Mouse (Mus musculus): ENCODE measurements around the gene Notch1. TPM values are rescaled to one million over a fixed set of nuclear protein-coding genes. Genes with fewer than 3 reads are reported as not detected.

Notch1 gene
- polyA plus RNA-seq, 1 experiment from 2014 or later, result 11.3 TPM

- Histone ChIP-seq H3K4me2 (replicated peaks) (no peak overlapping the region), H3K36me3 (peaks cover 48% of the 10 kb centered on the region), H3K27me3 (replicated peaks) (no peaks in the 10 kb centered on the region), H3K9me3 (no peaks in the 10 kb centered on the region), H3K4me1 (replicated peaks) (no peaks in the 10 kb centered on the region), H3K27ac (no peak overlapping the region), H3K4me3 (replicated peaks) (no peak overlapping the region), H3K9ac (no peak overlapping the region)
- no peak for ATAC-seq
- WGBS, result 87% methylated on average over 7 of the region's 7 CpGs
Observed at GRCm38 (mm10) chr2:26434791-26435572, 81.5 kb downstream of the Notch1 start.

- no peaks in the 10 kb centered on the region for H3K9me3 ChIP-seq
- no peak overlapping the region for H3K9ac ChIP-seq
- no peak overlapping the region for H3K4me3 ChIP-seq (replicated peaks)
- H3K4me2 ChIP-seq (replicated peaks), result no peak overlapping the region
- no peaks in the 10 kb centered on the region for H3K27me3 ChIP-seq (replicated peaks)
- no peak for ATAC-seq
- H3K4me1 ChIP-seq (replicated peaks), result no peaks in the 10 kb centered on the region
- WGBS, result 95% methylated on average over 5 of the region's 5 CpGs
- H3K36me3 ChIP-seq, result peaks cover 60% of the 10 kb centered on the region
- no peak overlapping the region for H3K27ac ChIP-seq
Observed at GRCm38 (mm10) chr2:26429851-26430250, 86.6 kb downstream of the Notch1 start.

- 90% methylated on average over 2 of the region's 2 CpGs for WGBS
- Histone ChIP-seq H3K4me3 (replicated peaks) (no peak overlapping the region), H3K36me3 (peaks cover 74% of the 10 kb centered on the region)
Observed at GRCm38 (mm10) chr2:26424541-26424940, 91.9 kb downstream of the Notch1 start.

GRCm38 (mm10) chr2:26423086-26423485 is 93.4 kb downstream of the Notch1 start:
- Histone ChIP-seq H3K4me1 (replicated peaks) (no peaks in the 10 kb centered on the region), H3K4me3 (replicated peaks) (no peak overlapping the region), H3K27me3 (replicated peaks) (no peaks in the 10 kb centered on the region), H3K36me3 (peaks cover 64% of the 10 kb centered on the region), H3K4me2 (replicated peaks) (no peak overlapping the region), H3K27ac (no peak overlapping the region), H3K9me3 (no peaks in the 10 kb centered on the region), H3K9ac (no peak overlapping the region)
- ATAC-seq, result peak; percentile 61; the same call in 1 of the 2 replicates
- 71% methylated on average over 1 of the region's 1 CpGs for WGBS

More at GRCm38 (mm10) chr2:26424541-26424940, 91.9 kb downstream of the Notch1 start:
- Histone ChIP-seq H3K4me2 (replicated peaks) (no peak overlapping the region), H3K27me3 (replicated peaks) (no peaks in the 10 kb centered on the region), H3K9ac (no peak overlapping the region), H3K4me1 (replicated peaks) (no peaks in the 10 kb centered on the region), H3K9me3 (no peaks in the 10 kb centered on the region), H3K27ac (no peak overlapping the region)
- ATAC-seq, result no peak

GRCm38 (mm10) chr2:26421969-26422368 is 94.5 kb downstream of the Notch1 start:
- H3K36me3 ChIP-seq, result peaks cover 63% of the 10 kb centered on the region
- no peak overlapping the region for H3K4me3 ChIP-seq (replicated peaks)
- WGBS, result 96% methylated on average over 2 of the region's 2 CpGs
- no peak overlapping the region for H3K4me2 ChIP-seq (replicated peaks)
- no peak overlapping the region for H3K9ac ChIP-seq
- no peak overlapping the region for H3K27ac ChIP-seq
- no peaks in the 10 kb centered on the region for H3K27me3 ChIP-seq (replicated peaks)
- ATAC-seq, result no peak
- no peaks in the 10 kb centered on the region for H3K9me3 ChIP-seq
- no peaks in the 10 kb centered on the region for H3K4me1 ChIP-seq (replicated peaks)

GRCm38 (mm10) chr2:26418120-26418519 is 98.3 kb downstream of the Notch1 start:
- H3K4me1 ChIP-seq (replicated peaks), result no peaks in the 10 kb centered on the region
- H3K4me3 ChIP-seq (replicated peaks), result no peak overlapping the region
- H3K9ac ChIP-seq, result no peak overlapping the region
- H3K36me3 ChIP-seq, result peaks cover 56% of the 10 kb centered on the region
- no peaks in the 10 kb centered on the region for H3K9me3 ChIP-seq
- 84% methylated on average over 1 of the region's 1 CpGs for WGBS
- no peak overlapping the region for H3K27ac ChIP-seq
- no peak for ATAC-seq
- H3K4me2 ChIP-seq (replicated peaks), result no peak overlapping the region
- H3K27me3 ChIP-seq (replicated peaks), result no peaks in the 10 kb centered on the region

GRCm38 (mm10) chr2:26417066-26417465 is 99.4 kb downstream of the Notch1 start:
- no peak for ATAC-seq
- Histone ChIP-seq H3K4me2 (replicated peaks) (no peak overlapping the region), H3K4me1 (replicated peaks) (no peaks in the 10 kb centered on the region), H3K4me3 (replicated peaks) (no peak overlapping the region), H3K36me3 (peaks cover 56% of the 10 kb centered on the region), H3K9me3 (no peaks in the 10 kb centered on the region), H3K27me3 (replicated peaks) (no peaks in the 10 kb centered on the region), H3K27ac (no peak overlapping the region), H3K9ac (no peak overlapping the region)

- Histone ChIP-seq H3K27ac (no peak overlapping the region), H3K9ac (no peak overlapping the region), H3K36me3 (peaks cover 37% of the 10 kb centered on the region), H3K4me2 (replicated peaks) (no peak overlapping the region), H3K27me3 (replicated peaks) (no peaks in the 10 kb centered on the region), H3K4me3 (replicated peaks) (no peak overlapping the region), H3K4me1 (replicated peaks) (peaks cover 25% of the 10 kb centered on the region), H3K9me3 (no peaks in the 10 kb centered on the region)
- no peak for ATAC-seq
- 71% methylated on average over 5 of the region's 5 CpGs for WGBS
Observed at GRCm38 (mm10) chr2:26410931-26411411, 105.5 kb downstream of the Notch1 start.

- WGBS, result 71% methylated on average over 5 of the region's 5 CpGs
- peaks cover 30% of the 10 kb centered on the region for H3K36me3 ChIP-seq
- no peak for ATAC-seq
Observed at GRCm38 (mm10) chr2:26410091-26410490, 106.4 kb downstream of the Notch1 start.

GRCm38 (mm10) chr2:26409362-26409761 is 107.1 kb downstream of the Notch1 start:
- Histone ChIP-seq H3K27ac (no peak overlapping the region), H3K4me2 (replicated peaks) (no peak overlapping the region), H3K4me3 (replicated peaks) (peak overlapping the region; percentile 94; the same call in 1 of the 2 replicates), H3K4me1 (replicated peaks) (peaks cover 36% of the 10 kb centered on the region), H3K27me3 (replicated peaks) (no peaks in the 10 kb centered on the region), H3K36me3 (peaks cover 29% of the 10 kb centered on the region), H3K9ac (no peak overlapping the region), H3K9me3 (no peaks in the 10 kb centered on the region)
- ATAC-seq, result peak; percentile 21; the same call in 1 of the 2 replicates
- WGBS, result 61% methylated on average over 3 of the region's 3 CpGs

More at GRCm38 (mm10) chr2:26410091-26410490, 106.4 kb downstream of the Notch1 start:
- Histone ChIP-seq H3K27me3 (replicated peaks) (no peaks in the 10 kb centered on the region), H3K27ac (no peak overlapping the region; the same call in 1 of the 2 replicates), H3K9ac (no peak overlapping the region), H3K4me3 (replicated peaks) (no peak overlapping the region), H3K4me1 (replicated peaks) (peaks cover 33% of the 10 kb centered on the region), H3K9me3 (no peaks in the 10 kb centered on the region), H3K4me2 (replicated peaks) (no peak overlapping the region)

- ATAC-seq, result peak; percentile 98
Observed at GRCm38 (mm10) chr2:26408515-26409356, 107.7 kb downstream of the Notch1 start, which contains the start of gene Inpp5e. Gene Inpp5e, minus strand, starts transcription at chr2:26409203.

More at GRCm38 (mm10) chr2:26408515-26409356, 107.7 kb downstream of the Notch1 start, which contains the start of gene Inpp5e:
- peak within 1 kb of the TSS; percentile 92 for H3K4me2 ChIP-seq (replicated peaks)
- H3K4me3 ChIP-seq (replicated peaks), result peak within 1 kb of the TSS; percentile 94
- peak within 1 kb of the TSS; percentile 67 for H3K27ac ChIP-seq
- H3K27me3 ChIP-seq (replicated peaks), result no peaks in the 10 kb centered on the region
- no peaks in the 10 kb centered on the region for H3K9me3 ChIP-seq
- H3K4me1 ChIP-seq (replicated peaks), result peaks cover 36% of the 10 kb centered on the region
- peaks cover 24% of the 10 kb centered on the region for H3K36me3 ChIP-seq
- under 1% methylated on average over 56 of the region's 57 CpGs for WGBS
- H3K9ac ChIP-seq, result peak within 1 kb of the TSS; percentile 96
